Mouse (Mus musculus): ENCODE data around the gene Cybc1. TPM values are rescaled to one million over a fixed set of nuclear protein-coding genes. Genes with fewer than 3 reads are reported as not detected.

Cybc1 gene
- polyA plus RNA-seq, 2 experiments: 16.1 to 20.3 TPM

DNA sequence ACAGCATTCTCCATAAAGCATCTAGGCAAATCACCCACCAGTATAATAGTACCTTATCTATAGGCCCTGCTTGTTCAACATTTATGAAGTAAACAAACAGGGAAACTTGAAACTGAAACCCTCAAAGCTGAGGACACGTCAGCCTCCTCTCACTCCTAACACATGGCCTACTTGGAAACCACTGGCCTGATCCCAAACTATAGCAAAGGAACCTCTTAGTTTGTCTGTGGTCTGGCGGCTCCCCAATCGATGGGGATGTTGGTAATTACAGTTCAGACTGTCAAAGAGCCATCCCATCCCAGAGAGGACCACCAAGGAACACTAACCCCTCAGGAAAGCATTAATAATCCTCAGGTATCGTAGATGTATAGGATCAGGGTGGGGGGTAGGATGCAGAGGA lies 29.3 kb downstream of the Cybc1 start:
- WGBS (ENCODE audit: insufficient replicate concordance): 61% methylated on average over 4 of the region's 4 CpGs
- no peak for DNase-seq (ENCODE audit: low read depth in 3 of 3, low spot score in 3 of 3)

DNA sequence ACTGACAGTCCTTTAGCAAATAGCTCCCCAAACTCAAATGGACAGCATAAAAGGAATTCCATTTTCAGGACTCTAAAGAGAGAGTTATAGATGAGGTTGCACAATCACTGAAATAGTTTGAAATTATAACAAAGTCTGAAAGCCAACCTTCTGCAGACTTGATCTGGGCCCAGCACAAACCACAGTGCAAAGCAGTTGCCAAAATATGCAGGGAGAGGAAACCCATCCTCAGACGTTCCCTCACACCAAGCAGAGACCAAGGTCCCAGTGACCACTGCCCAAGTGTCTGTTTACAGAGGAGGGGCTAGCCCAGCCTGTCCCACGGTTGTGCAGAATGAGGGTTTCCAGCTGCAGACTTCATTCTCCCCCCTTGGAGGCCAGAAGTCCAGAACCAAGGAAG lies 30.5 kb downstream of the Cybc1 start:
- Histone ChIP-seq H3K36me3 (replicated peaks; ENCODE audit: control insufficient read depth, insufficient read depth, low read depth) (no peaks in the 10 kb centered on the region), H3K27ac (no peak overlapping the region), H3K27me3 (ENCODE audit: control insufficient read depth, insufficient read depth, low read length) (no peaks in the 10 kb centered on the region), H3K9me3 (ENCODE audit: control insufficient read depth, low read length) (no peaks in the 10 kb centered on the region), H3K4me2 (ENCODE audit: low read depth) (no peak overlapping the region), H3K4me3 (ENCODE audit: insufficient read depth in 1 of 2, low read depth in 2 of 2, low read length in 2 of 2) (no peak overlapping the region), H3K9ac (replicated peaks) (no peak overlapping the region), H3K4me1 (replicated peaks; ENCODE audit: control insufficient read depth in 2 of 2, insufficient read depth in 2 of 2, low read length in 1 of 2) (peaks cover 0 to 4% of the 10 kb centered on the region in 2 experiments; a peak in 2 of 4 replicates)
- 52% methylated on average over 2 of the region's 2 CpGs for WGBS (ENCODE audit: insufficient replicate concordance)
- TF ChIP-seq EP300 (IDR thresholded peaks at IDR 0.05; ENCODE audit: low read depth): no peak
- no peak for TF ChIP-seq CTCF (IDR thresholded peaks at IDR 0.05; ENCODE audit: low read depth)
- no peak for ATAC-seq (ENCODE audit: insufficient read depth)
- DNase-seq (ENCODE audit: low read depth in 3 of 3, low spot score in 3 of 3): no peak

More for the DNA sequence above, 29.3 kb downstream of the Cybc1 start:
- TF ChIP-seq CTCF (IDR thresholded peaks at IDR 0.05; ENCODE audit: low read depth) (no peak), EP300 (IDR thresholded peaks at IDR 0.05; ENCODE audit: low read depth) (no peak)
- H3K27me3 ChIP-seq (ENCODE audit: control insufficient read depth, insufficient read depth, low read length): no peaks in the 10 kb centered on the region
- H3K4me1 ChIP-seq (replicated peaks; ENCODE audit: control insufficient read depth in 2 of 2, insufficient read depth in 2 of 2, low read length in 1 of 2): peaks cover 0 to 7% of the 10 kb centered on the region in 2 experiments; a peak in 2 of 4 replicates
- ATAC-seq (ENCODE audit: insufficient read depth): no peak
- H3K9ac ChIP-seq (replicated peaks): no peak overlapping the region
- no peak overlapping the region for H3K4me3 ChIP-seq (ENCODE audit: insufficient read depth in 1 of 2, low read depth in 2 of 2, low read length in 2 of 2)
- H3K4me2 ChIP-seq (ENCODE audit: low read depth): no peak overlapping the region
- H3K9me3 ChIP-seq (ENCODE audit: control insufficient read depth, low read length): no peaks in the 10 kb centered on the region
- no peak overlapping the region for H3K27ac ChIP-seq
- H3K36me3 ChIP-seq (replicated peaks; ENCODE audit: control insufficient read depth, insufficient read depth, low read depth): no peaks in the 10 kb centered on the region

DNA sequence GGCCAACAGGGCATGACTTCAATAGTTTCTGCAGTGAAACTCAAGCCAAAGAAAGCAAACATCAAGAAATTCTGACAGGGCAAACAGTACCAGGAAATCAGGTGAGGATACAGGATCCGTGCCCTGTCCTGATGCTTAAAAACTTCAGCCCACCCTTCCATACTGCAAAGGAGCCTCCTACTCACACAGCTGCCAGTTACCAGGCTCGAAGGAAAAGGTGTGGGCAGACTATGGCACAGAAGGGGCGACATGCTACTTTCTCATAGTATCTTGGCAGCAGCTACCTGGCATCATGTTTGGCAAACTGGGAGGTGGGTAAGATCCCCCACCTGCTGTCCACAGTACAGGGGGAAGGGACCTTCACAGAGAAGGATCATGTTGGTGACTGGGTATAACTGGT lies 35.7 kb downstream of the Cybc1 start:
- Histone ChIP-seq H3K4me2 (ENCODE audit: low read depth) (no peak overlapping the region), H3K4me3 (ENCODE audit: insufficient read depth in 1 of 2, low read depth in 2 of 2, low read length in 2 of 2) (no peak overlapping the region), H3K27ac (no peak overlapping the region), H3K36me3 (replicated peaks; ENCODE audit: control insufficient read depth, insufficient read depth, low read depth) (no peaks in the 10 kb centered on the region), H3K27me3 (ENCODE audit: control insufficient read depth, insufficient read depth, low read length) (no peaks in the 10 kb centered on the region), H3K4me1 (replicated peaks; ENCODE audit: control insufficient read depth in 2 of 2, insufficient read depth in 2 of 2, low read length in 1 of 2) (no peaks in the 10 kb centered on the region), H3K9ac (replicated peaks) (no peak overlapping the region), H3K9me3 (ENCODE audit: control insufficient read depth, low read length) (no peaks in the 10 kb centered on the region)
- DNase-seq (ENCODE audit: low read depth in 3 of 3, low spot score in 3 of 3) (no peak), ATAC-seq (ENCODE audit: insufficient read depth) (no peak)
- TF ChIP-seq EP300 (IDR thresholded peaks at IDR 0.05; ENCODE audit: low read depth): no peak
- TF ChIP-seq CTCF (IDR thresholded peaks at IDR 0.05; ENCODE audit: low read depth): no peak
- 61% methylated on average over 3 of the region's 3 CpGs for WGBS (ENCODE audit: insufficient replicate concordance)

DNA sequence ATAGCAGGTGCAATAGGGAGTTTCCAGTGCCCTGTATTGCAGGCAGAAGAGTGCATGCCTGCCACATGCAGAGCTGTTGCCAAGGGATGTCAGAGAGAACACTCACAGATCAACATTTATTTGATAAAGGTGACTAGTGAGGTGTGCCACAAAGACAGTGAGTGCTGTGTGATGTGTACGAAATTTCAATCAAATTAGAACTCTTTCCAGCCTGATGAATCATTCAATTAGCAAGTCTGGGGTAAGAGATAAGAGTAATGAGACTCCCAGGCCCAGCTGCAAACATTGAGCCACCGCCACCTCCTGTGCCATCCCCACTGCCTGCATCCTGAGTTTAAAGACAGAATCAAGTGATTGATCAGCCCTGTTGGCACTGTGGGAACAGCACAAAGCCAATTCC lies 36.4 kb downstream of the Cybc1 start:
- ATAC-seq (ENCODE audit: insufficient read depth): no peak
- H3K4me2 ChIP-seq (ENCODE audit: low read depth): no peak overlapping the region
- DNase-seq (ENCODE audit: low read depth in 3 of 3, low spot score in 3 of 3): no peak
- no peak overlapping the region for H3K4me3 ChIP-seq (ENCODE audit: insufficient read depth in 1 of 2, low read depth in 2 of 2, low read length in 2 of 2)
- no peaks in the 10 kb centered on the region for H3K9me3 ChIP-seq (ENCODE audit: control insufficient read depth, low read length)
- H3K36me3 ChIP-seq (replicated peaks; ENCODE audit: control insufficient read depth, insufficient read depth, low read depth): no peaks in the 10 kb centered on the region
- WGBS (ENCODE audit: insufficient replicate concordance): 25% methylated on average over 2 of the region's 2 CpGs
- H3K9ac ChIP-seq (replicated peaks): no peak overlapping the region
- no peak overlapping the region for H3K27ac ChIP-seq
- H3K27me3 ChIP-seq (ENCODE audit: control insufficient read depth, insufficient read depth, low read length): no peaks in the 10 kb centered on the region
- H3K4me1 ChIP-seq (replicated peaks; ENCODE audit: control insufficient read depth in 2 of 2, insufficient read depth in 2 of 2, low read length in 1 of 2): no peaks in the 10 kb centered on the region
- TF ChIP-seq CTCF (IDR thresholded peaks at IDR 0.05; ENCODE audit: low read depth): no peak
- no peak for TF ChIP-seq EP300 (IDR thresholded peaks at IDR 0.05; ENCODE audit: low read depth)

DNA sequence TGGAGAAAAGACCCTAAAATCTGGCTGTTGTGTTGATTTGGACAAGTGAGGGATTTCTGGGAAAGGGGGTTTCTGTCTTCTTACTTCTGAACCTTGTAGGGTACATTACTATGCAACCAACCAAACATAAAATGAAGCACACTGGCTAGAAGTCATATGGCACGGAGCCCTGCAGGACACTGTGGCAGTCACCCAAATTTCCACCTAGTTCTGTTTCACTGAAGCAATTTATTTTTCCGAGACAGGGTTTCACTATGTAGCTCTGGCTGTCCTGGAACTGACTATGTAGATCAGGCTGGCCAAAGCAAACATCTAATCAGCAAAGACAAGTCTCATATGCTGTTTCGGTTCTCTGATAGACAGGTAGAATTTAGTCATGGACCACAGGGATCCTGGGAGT lies 39.4 kb downstream of the Cybc1 start:
- no peak for ATAC-seq (ENCODE audit: insufficient read depth)
- Histone ChIP-seq H3K9ac (replicated peaks) (no peak overlapping the region), H3K36me3 (replicated peaks; ENCODE audit: control insufficient read depth, insufficient read depth, low read depth) (no peaks in the 10 kb centered on the region), H3K9me3 (ENCODE audit: control insufficient read depth, low read length) (no peaks in the 10 kb centered on the region), H3K27me3 (ENCODE audit: control insufficient read depth, insufficient read depth, low read length) (no peaks in the 10 kb centered on the region), H3K4me3 (ENCODE audit: insufficient read depth in 1 of 2, low read depth in 2 of 2, low read length in 2 of 2) (no peak overlapping the region), H3K27ac (no peak overlapping the region), H3K4me2 (ENCODE audit: low read depth) (no peak overlapping the region), H3K4me1 (replicated peaks; ENCODE audit: control insufficient read depth in 2 of 2, insufficient read depth in 2 of 2, low read length in 1 of 2) (no peaks in the 10 kb centered on the region)
- WGBS (ENCODE audit: insufficient replicate concordance): 67% methylated on average over 3 of the region's 3 CpGs
- DNase-seq (ENCODE audit: low read depth in 3 of 3, low spot score in 3 of 3): no peak
- TF ChIP-seq EP300 (IDR thresholded peaks at IDR 0.05; ENCODE audit: low read depth): no peak
- no peak for TF ChIP-seq CTCF (IDR thresholded peaks at IDR 0.05; ENCODE audit: low read depth)
